Mouse (Mus musculus) lung, postnatal 4 days (tissue): Measurements from ENCODE around the gene Hspa1a.

ENCODE experiments used
- DNase-seq, 2 experiments: peaks; one replicate each; pipeline ENCODE4 v3.0.0; 2021

Gene Hspa1a

GRCm38 (mm10) chr17:34944362-34944761, 27.6 kb downstream of the Hspa1a start:
- DNase-seq, result no peak

DNA sequence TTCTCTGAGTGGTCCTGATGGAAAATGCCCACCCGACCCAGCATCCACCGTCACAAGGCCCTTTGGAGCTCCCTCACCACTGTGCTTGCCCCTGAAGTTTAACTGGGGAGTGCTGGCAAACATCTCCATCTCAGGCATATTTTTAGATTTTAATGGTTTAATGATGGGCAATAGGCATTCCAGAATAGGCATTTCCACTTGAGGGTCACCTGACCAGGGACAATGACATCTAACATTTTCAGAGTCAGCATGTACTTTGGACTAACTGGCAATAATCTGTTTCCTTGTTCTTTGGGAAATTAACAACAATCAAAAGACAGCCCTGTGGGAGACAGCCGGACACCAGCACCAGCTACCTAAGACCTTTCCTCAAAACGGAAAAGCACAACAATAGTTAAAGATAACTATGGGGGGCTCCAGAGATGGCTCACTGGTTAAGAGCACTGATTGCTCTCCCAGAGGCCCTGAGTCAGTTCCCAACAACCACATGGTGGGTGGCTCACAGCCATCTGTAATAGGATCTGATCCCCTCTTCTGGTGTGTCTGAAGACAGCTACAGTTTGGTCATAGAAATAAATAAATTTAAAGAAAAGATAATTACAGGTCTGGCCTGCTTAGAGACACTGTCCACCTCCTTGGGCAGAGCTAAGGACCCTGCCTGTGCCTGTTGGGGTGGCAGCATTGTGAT, 28.7 kb downstream of the Hspa1a start:
- no peak for DNase-seq

GRCm38 (mm10) chr17:34941344-34942041, 30.5 kb downstream of the Hspa1a start:
- DNase-seq, result no peak

DNA sequence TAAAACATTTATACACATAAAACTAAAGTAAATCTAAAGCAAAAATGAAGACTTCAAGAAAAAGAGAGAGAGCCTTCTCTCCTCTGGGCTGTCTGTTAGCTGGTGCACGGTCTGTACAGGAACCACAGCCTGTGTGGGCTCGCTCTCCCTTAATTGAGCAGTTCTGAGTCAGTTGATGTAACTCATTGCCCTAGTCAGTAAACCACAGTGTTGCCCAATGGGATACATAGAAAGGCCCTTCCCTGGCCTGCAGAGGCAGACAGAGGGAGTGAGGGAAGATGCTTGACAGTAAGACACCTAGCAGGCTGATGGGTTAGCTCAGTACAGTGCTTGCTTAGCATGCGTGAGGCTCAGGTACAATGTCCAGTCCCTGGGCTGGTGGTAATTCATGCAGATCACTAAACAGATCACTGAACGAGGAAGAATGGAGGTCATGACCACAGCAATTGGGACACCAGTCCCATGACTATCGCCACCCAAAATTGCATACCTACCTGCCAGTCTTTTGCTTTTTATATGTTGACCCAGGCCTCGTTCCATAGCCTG, 33.9 kb downstream of the Hspa1a start:
- DNase-seq, result no peak

- DNase-seq, result peak; percentile 52 to 57
Measured at GRCm38 (mm10) chr17:34934830-34935229, 37.1 kb downstream of the Hspa1a start.

- no peak for DNase-seq
Measured at GRCm38 (mm10) chr17:34934031-34934430, 37.9 kb downstream of the Hspa1a start.

- DNase-seq, result no peak
Measured at GRCm38 (mm10) chr17:34932287-34932686, 39.7 kb downstream of the Hspa1a start.

- DNase-seq, result peak; percentile 30 to 35
Measured at GRCm38 (mm10) chr17:34931735-34932098, 40.2 kb downstream of the Hspa1a start.

GRCm38 (mm10) chr17:34931061-34931734, 40.8 kb downstream of the Hspa1a start, which contains the start of gene Neu1:
Gene Neu1 (plus strand): TSS chr17:34931253.
- peak; percentile 98 to 99 for DNase-seq

GRCm38 (mm10) chr17:34928841-34929240, 43.1 kb downstream of the Hspa1a start:
- DNase-seq, result no peak

- peak in 1 of 2 experiments; percentile 63 for DNase-seq
Measured at GRCm38 (mm10) chr17:34927306-34928019, 44.5 kb downstream of the Hspa1a start.

GRCm38 (mm10) chr17:34924258-34924657, 47.7 kb downstream of the Hspa1a start:
- DNase-seq, result no peak

- DNase-seq, result no peak
Measured at GRCm38 (mm10) chr17:34922939-34923338, 49.0 kb downstream of the Hspa1a start.
